Comparison of ENCODE assay signal across 14 mouse cellular contexts in genomic region chr1:184411066-184411465, GRCm38 (mm10).
"Had no signal": no experiment of that assay in that cellular context is flagged by ENCODE, and none has a peak within 500 bp of the region (broad histone marks: within the 10 kb centered on the region; RNA-seq: fewer than 3 reads in every experiment).

No protein-coding gene starts in this region.

- DNase-seq: forebrain, postnatal 0 days; gastrocnemius, postnatal 14 days; gastrocnemius, postnatal 36 days; heart, adult 18-20 months; heart, postnatal 14 days; heart, postnatal 36 days; kidney, adult 11 months; kidney, adult 2 months; kidney, adult 9 months; kidney, postnatal 14 days; kidney, postnatal 36 days; layer of hippocampus, adult 9-11 months; layer of hippocampus, postnatal 36 days; liver had no signal
